Mouse (Mus musculus): ENCODE results near the gene Pdgfb. TPM values are rescaled to one million over a fixed set of nuclear protein-coding genes. Genes with fewer than 3 reads are reported as not detected.

Gene Pdgfb
- 6.6 and 8.1 TPM in 2 replicates for polyA plus RNA-seq (2014; fragmentation: Nextera tagmentation; extraction: Ambion mirVana)

DNA sequence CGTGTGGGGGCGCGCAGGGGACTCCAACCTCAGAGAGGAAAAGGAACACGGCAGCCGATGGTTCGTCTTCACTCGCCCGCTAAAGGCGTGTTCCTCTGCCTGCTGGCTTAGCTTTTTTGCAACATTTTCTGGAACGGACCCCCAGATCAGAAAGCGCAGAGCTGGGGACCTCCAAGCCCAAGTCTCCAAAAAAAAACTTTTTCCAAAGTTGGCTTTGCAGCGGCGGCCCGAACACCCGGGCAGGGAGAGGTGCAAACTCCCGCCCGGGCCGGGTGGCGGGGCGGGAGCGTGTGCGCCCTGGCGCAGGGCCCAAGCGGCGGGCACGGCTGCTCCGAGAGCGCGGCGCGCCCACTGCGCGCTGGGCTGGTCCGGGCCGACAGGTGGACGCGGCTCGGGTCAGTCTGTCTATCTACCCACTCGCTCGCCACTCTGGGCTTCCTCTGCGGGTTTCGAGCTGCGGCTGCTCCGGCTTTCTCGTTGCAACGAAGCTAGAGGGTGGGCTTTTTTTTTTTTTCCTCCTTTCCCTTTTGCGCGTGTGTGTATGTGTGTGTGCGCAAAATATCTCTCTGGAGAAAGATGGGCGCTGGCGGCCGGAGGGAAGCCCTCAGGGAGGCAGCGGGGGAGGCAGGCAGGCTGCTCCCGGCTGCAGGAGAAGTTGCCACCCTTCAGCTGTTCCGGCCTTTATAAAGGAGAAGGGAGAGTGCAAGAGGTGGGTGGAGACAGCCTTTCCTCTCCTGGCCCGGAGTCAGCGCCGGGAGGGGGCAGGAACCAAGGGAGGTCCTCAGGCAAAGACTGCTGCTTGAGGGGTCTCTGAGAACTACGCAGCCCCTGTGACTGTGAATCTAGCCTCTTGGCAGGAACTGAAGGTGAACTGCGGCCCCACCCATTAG, at the start of gene Pdgfb:
TSS of gene Pdgfb (minus strand) at position 657 of the 890 bp plus-strand sequence.
- H3K36me3 ChIP-seq (ENCODE audit: control insufficient read depth, insufficient read depth, low read length) = no peaks in the 10 kb centered on the region
- peak within 1 kb of the TSS; percentile 57 for H3K4me3 ChIP-seq (ENCODE audit: low read depth, low read length)
- H3K4me1 ChIP-seq (replicated peaks; ENCODE audit: control insufficient read depth, insufficient read depth, low read length) = peaks cover 14% of the 10 kb centered on the region
- peak within 1 kb of the TSS; percentile 83 for H3K27ac ChIP-seq (ENCODE audit: low read depth)
- H3K9me3 ChIP-seq (ENCODE audit: control insufficient read depth, low read length) = no peaks in the 10 kb centered on the region
- no peak for ATAC-seq (replicated peaks; ENCODE audit: low FRiP score, low TSS enrichment, low read depth)
- peak within 1 kb of the TSS; percentile 92 for H3K4me2 ChIP-seq (ENCODE audit: low read length)
- H3K27me3 ChIP-seq (replicated peaks; ENCODE audit: control insufficient read depth, insufficient read depth, low read length) = peaks cover 61% of the 10 kb centered on the region
- peak within 1 kb of the TSS; percentile 69 for H3K9ac ChIP-seq (ENCODE audit: low read length)
- 2% methylated on average over 59 of the region's 60 CpGs for WGBS
- peak; percentile 78 for DNase-seq (ENCODE audit: low spot score)

DNA sequence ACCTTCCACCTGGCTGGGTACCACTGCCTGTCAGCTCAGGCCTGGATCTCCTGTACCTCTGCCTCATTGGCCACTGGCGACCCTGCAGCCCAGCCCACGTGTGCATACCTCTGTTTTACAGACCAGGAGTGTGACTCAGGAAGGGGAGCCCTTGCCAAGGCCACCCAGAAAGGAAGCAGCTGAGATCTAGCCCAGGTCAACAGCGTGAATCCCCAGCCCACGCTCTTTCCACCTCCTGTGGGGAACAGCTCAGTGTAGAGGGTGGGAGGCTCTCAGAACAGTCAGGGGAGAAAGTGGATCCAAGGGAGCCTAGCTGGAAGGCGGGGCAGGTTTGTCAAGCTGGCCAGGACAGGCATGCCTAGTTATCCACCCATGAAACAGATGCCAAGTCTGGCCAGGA, 48.0 kb upstream of the Pdgfb start:
- Histone ChIP-seq H3K4me1 (replicated peaks; ENCODE audit: control insufficient read depth, insufficient read depth, low read length) (0 out of 2 replicates have a peak, but pooled peaks cover 2% of the 10 kb centered on the region), H3K27me3 (replicated peaks; ENCODE audit: control insufficient read depth, insufficient read depth, low read length) (no peaks in the 10 kb centered on the region), H3K36me3 (ENCODE audit: control insufficient read depth, insufficient read depth, low read length) (no peaks in the 10 kb centered on the region), H3K4me2 (ENCODE audit: low read length) (no peak overlapping the region), H3K27ac (ENCODE audit: low read depth) (no peak overlapping the region), H3K9me3 (ENCODE audit: control insufficient read depth, low read length) (no peaks in the 10 kb centered on the region), H3K9ac (ENCODE audit: low read length) (no peak overlapping the region), H3K4me3 (ENCODE audit: low read depth, low read length) (no peak overlapping the region)
- 48% methylated on average over 5 of the region's 5 CpGs for WGBS
- ATAC-seq (replicated peaks; ENCODE audit: low FRiP score, low TSS enrichment, low read depth) (no peak), DNase-seq (ENCODE audit: low spot score) (no peak)

DNA sequence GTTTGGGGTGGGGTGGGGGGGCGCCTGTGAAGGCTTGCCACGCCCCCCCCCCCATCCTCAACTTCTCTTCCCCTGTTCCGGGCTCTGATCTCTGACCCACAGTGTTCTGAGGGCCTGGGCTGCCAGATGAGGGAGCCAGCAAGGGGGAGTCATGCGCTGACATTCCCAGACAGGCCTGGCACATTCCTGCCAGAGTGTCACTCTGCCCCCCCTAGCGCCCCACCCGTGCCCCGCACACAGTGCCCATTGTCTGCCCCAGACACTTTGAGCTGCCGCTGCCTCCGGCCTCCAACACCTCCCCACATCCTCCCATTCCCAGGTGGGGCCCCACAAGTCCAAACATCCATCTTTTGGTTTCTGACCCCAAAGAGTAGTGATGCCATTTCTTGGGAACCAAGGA, 47.6 kb upstream of the Pdgfb start:
- DNase-seq (ENCODE audit: low spot score) (no peak), ATAC-seq (replicated peaks; ENCODE audit: low FRiP score, low TSS enrichment, low read depth) (no peak)
- 66% methylated on average over 8 of the region's 9 CpGs for WGBS

DNA sequence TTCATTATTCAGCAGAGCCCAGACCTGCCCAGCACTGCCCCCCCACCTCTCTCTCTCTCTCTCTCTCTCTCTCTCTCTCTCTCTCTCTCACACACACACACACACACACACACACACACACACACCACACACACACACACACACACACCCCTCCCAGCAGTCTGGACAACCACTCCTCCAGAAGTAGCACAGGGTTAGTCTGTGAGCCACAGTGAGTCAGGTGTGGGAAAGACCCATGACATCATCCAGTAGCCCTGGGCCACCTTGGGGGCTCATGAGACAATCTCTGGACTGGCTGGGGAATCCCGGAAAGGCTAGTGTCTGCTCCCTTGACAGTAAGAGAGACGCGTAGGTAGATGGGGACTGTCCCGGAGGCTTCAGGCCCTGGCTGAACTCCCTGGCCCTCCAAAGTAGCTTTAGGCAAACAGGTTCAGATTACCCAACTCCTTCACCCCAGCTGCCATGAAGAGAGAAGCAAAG, 46.3 kb upstream of the Pdgfb start:
- Histone ChIP-seq H3K36me3 (ENCODE audit: control insufficient read depth, insufficient read depth, low read length) (no peaks in the 10 kb centered on the region), H3K4me1 (replicated peaks; ENCODE audit: control insufficient read depth, insufficient read depth, low read length) (0 out of 2 replicates have a peak, but pooled peaks cover 2% of the 10 kb centered on the region), H3K9me3 (ENCODE audit: control insufficient read depth, low read length) (no peaks in the 10 kb centered on the region), H3K27me3 (replicated peaks; ENCODE audit: control insufficient read depth, insufficient read depth, low read length) (no peaks in the 10 kb centered on the region), H3K27ac (ENCODE audit: low read depth) (no peak overlapping the region), H3K4me3 (ENCODE audit: low read depth, low read length) (no peak overlapping the region), H3K4me2 (ENCODE audit: low read length) (no peak overlapping the region), H3K9ac (ENCODE audit: low read length) (no peak overlapping the region)
- ATAC-seq (replicated peaks; ENCODE audit: low FRiP score, low TSS enrichment, low read depth) (no peak), DNase-seq (ENCODE audit: low spot score) (no peak)
- 86% methylated on average over 4 of the region's 4 CpGs for WGBS

More for the DNA sequence above, 47.6 kb upstream of the Pdgfb start:
- no peak overlapping the region for H3K27ac ChIP-seq (ENCODE audit: low read depth)
- H3K4me2 ChIP-seq (ENCODE audit: low read length) = no peak overlapping the region
- H3K36me3 ChIP-seq (ENCODE audit: control insufficient read depth, insufficient read depth, low read length) = no peaks in the 10 kb centered on the region
- H3K4me1 ChIP-seq (replicated peaks; ENCODE audit: control insufficient read depth, insufficient read depth, low read length) = 0 out of 2 replicates have a peak, but pooled peaks cover 2% of the 10 kb centered on the region
- no peak overlapping the region for H3K4me3 ChIP-seq (ENCODE audit: low read depth, low read length)
- H3K27me3 ChIP-seq (replicated peaks; ENCODE audit: control insufficient read depth, insufficient read depth, low read length) = no peaks in the 10 kb centered on the region
- H3K9ac ChIP-seq (ENCODE audit: low read length) = no peak overlapping the region
- H3K9me3 ChIP-seq (ENCODE audit: control insufficient read depth, low read length) = no peaks in the 10 kb centered on the region

DNA sequence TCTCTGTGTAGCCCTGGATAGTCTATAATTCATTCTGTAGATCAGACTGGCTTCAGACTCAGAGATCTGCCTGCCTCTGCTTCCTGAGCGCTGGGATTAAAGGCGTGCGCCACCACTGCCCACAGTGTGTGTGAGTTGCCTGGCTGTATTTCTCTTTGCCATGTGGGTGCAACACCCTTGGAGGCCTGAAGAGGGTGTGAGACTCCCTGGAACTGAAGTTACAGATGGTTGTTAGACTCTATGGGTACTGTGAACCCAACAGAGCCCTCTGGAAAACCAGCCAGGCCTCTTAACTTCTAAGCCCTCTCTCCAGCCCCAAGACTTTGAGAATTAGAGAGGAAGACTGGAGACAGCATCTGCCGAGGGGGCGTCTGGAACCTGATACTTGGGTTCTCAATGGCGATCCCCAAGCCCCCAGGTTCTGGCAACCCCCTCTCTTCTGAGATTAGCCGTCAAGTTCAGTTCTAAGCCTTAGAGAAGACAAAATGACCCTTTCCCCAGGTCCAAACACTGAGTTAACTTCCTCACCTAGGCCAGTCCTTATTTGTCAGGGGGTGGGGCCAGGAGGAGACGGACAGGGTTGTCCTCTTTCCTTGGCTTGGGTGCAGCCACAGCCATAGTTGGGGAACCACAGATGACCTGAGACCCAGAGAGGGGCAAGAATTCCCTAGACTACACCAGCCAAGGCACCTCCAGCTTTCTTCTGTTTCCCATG, 45.7 kb upstream of the Pdgfb start:
- 91% methylated on average over 8 of the region's 8 CpGs for WGBS
- H3K27me3 ChIP-seq (replicated peaks; ENCODE audit: control insufficient read depth, insufficient read depth, low read length) = no peaks in the 10 kb centered on the region

DNA sequence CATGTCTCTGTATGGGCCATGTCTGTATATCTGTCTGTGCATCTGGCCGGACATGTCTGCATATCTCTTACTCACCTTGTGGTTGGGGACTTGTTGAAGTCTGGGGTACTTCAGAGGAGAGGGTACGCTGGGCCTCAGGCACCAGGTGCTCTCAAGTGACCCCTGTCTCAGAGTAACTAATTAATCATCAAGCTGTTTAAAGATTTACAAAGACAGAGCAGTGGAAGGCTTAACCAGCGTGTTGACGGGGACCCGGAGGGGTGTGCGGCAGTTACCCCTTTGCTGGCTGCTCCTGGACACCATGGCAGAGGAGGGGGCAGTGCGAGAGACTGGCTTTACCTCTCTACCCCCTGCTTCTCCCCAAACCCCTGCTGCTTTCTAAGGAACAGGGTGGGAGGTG, 44.8 kb upstream of the Pdgfb start:
- no peak overlapping the region for H3K9ac ChIP-seq (ENCODE audit: low read length)
- H3K4me2 ChIP-seq (ENCODE audit: low read length) = no peak overlapping the region
- H3K36me3 ChIP-seq (ENCODE audit: control insufficient read depth, insufficient read depth, low read length) = no peaks in the 10 kb centered on the region
- 49% methylated on average over 7 of the region's 7 CpGs for WGBS
- no peaks in the 10 kb centered on the region for H3K9me3 ChIP-seq (ENCODE audit: control insufficient read depth, low read length)
- no peaks in the 10 kb centered on the region for H3K27me3 ChIP-seq (replicated peaks; ENCODE audit: control insufficient read depth, insufficient read depth, low read length)
- H3K27ac ChIP-seq (ENCODE audit: low read depth) = no peak overlapping the region
- ATAC-seq (replicated peaks; ENCODE audit: low FRiP score, low TSS enrichment, low read depth) = peak; percentile 48; the same call in 1 of the 2 replicates
- no peak for DNase-seq (ENCODE audit: low spot score)
- H3K4me3 ChIP-seq (ENCODE audit: low read depth, low read length) = no peak overlapping the region
- H3K4me1 ChIP-seq (replicated peaks; ENCODE audit: control insufficient read depth, insufficient read depth, low read length) = 0 out of 2 replicates have a peak, but pooled peaks cover 2% of the 10 kb centered on the region

More for the DNA sequence above, 45.7 kb upstream of the Pdgfb start:
- DNase-seq (ENCODE audit: low spot score) (no peak), ATAC-seq (replicated peaks; ENCODE audit: low FRiP score, low TSS enrichment, low read depth) (no peak)
- Histone ChIP-seq H3K4me3 (ENCODE audit: low read depth, low read length) (no peak overlapping the region), H3K36me3 (ENCODE audit: control insufficient read depth, insufficient read depth, low read length) (no peaks in the 10 kb centered on the region), H3K9ac (ENCODE audit: low read length) (no peak overlapping the region), H3K4me2 (ENCODE audit: low read length) (no peak overlapping the region), H3K4me1 (replicated peaks; ENCODE audit: control insufficient read depth, insufficient read depth, low read length) (0 out of 2 replicates have a peak, but pooled peaks cover 2% of the 10 kb centered on the region), H3K9me3 (ENCODE audit: control insufficient read depth, low read length) (no peaks in the 10 kb centered on the region), H3K27ac (ENCODE audit: low read depth) (no peak overlapping the region)

DNA sequence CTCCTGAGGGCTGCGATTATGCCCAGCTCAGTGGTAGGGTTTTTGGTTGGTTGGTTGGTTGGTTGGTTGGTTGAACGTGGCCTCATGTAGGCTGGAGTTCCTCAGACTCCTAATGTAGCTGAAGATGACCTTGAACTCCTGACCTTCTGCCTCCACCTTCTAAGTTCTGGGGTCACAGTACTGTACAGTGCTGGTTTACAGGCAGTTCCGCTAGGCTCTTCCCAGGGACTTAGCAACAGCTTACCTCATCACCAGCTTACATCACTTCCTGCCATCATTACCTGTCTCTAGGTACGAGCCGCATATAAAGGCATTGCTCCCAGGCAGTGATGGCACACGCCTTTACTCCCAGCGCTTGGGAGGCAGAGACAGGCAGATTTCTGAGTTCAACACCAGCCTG, 43.4 kb upstream of the Pdgfb start:
- WGBS = 85% methylated on average over 7 of the region's 7 CpGs
- no peak for ATAC-seq (replicated peaks; ENCODE audit: low FRiP score, low TSS enrichment, low read depth)

DNA sequence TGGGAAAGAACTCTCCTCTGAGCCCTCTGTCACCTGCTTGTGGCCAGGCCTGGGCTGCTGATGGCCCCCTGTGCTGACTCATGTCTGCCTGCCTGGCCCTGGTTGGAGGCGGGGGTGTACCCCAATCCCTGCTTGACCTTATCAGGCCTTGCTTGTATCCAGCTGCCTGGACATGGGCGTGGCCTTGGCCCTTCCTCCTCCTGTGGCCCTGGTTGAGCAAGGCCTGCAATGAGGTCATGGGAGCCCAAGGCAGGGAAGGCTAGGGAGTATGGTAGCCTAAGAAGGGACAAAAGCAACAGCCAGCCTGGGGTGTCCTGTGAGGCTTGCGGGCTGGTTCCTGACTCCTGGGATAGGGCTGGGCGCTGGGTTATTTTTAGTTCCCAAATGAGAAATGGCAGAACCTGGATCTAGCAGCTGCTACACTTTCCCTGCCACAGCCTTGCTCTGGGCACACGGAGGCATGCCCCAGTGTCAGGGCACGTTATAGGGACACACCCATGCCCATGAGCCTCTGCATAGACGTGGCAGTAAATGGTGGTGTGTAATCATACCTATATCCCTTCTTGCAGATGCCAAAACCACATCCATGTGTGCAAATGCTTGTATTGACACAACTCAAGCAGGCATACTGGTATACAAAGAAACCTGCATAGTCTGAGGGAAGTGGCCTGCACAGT, 39.4 kb upstream of the Pdgfb start:
- Histone ChIP-seq H3K36me3 (ENCODE audit: control insufficient read depth, insufficient read depth, low read length) (no peaks in the 10 kb centered on the region), H3K4me3 (ENCODE audit: low read depth, low read length) (no peak overlapping the region), H3K27ac (ENCODE audit: low read depth) (no peak overlapping the region), H3K9ac (ENCODE audit: low read length) (no peak overlapping the region), H3K9me3 (ENCODE audit: control insufficient read depth, low read length) (no peaks in the 10 kb centered on the region), H3K27me3 (replicated peaks; ENCODE audit: control insufficient read depth, insufficient read depth, low read length) (no peaks in the 10 kb centered on the region), H3K4me1 (replicated peaks; ENCODE audit: control insufficient read depth, insufficient read depth, low read length) (0 out of 2 replicates have a peak, but pooled peaks cover 7% of the 10 kb centered on the region), H3K4me2 (ENCODE audit: low read length) (no peak overlapping the region)
- WGBS = 77% methylated on average over 7 of the region's 7 CpGs
- no peak for ATAC-seq (replicated peaks; ENCODE audit: low FRiP score, low TSS enrichment, low read depth)
- DNase-seq (ENCODE audit: low spot score) = no peak

More for the DNA sequence above, 43.4 kb upstream of the Pdgfb start:
- H3K4me3 ChIP-seq (ENCODE audit: low read depth, low read length) = no peak overlapping the region
- DNase-seq (ENCODE audit: low spot score) = no peak
- no peak overlapping the region for H3K4me2 ChIP-seq (ENCODE audit: low read length)
- no peak overlapping the region for H3K9ac ChIP-seq (ENCODE audit: low read length)
- 0 out of 2 replicates have a peak, but pooled peaks cover 2% of the 10 kb centered on the region for H3K4me1 ChIP-seq (replicated peaks; ENCODE audit: control insufficient read depth, insufficient read depth, low read length)
- H3K9me3 ChIP-seq (ENCODE audit: control insufficient read depth, low read length) = no peaks in the 10 kb centered on the region
- no peaks in the 10 kb centered on the region for H3K36me3 ChIP-seq (ENCODE audit: control insufficient read depth, insufficient read depth, low read length)
- no peaks in the 10 kb centered on the region for H3K27me3 ChIP-seq (replicated peaks; ENCODE audit: control insufficient read depth, insufficient read depth, low read length)
- no peak overlapping the region for H3K27ac ChIP-seq (ENCODE audit: low read depth)
